Mouse (Mus musculus): ENCODE measurements at regions not wholly inside any gene's neighbourhood (a gene's known extent, or its start where the extent isn't known, plus 50 kb on each side); places are given as distances from the start of the nearest gene placed in this dataset.

- Histone ChIP-seq H3K9me3 (no peaks in the 10 kb centered on the region), H3K4me3 (no peak overlapping the region), H3K9ac (replicated peaks) (no peak overlapping the region), H3K4me1 (peaks cover 11% of the 10 kb centered on the region; the same call in 1 of the 2 replicates), H3K4me2 (replicated peaks) (peak overlapping the region; percentile 14; the same call in 1 of the 2 replicates), H3K27ac (replicated peaks) (0 out of 2 replicates have a peak overlapping the region, but pooled peaks have one; percentile 11), H3K36me3 (no peaks in the 10 kb centered on the region), H3K27me3 (no peaks in the 10 kb centered on the region)
- no peak for ATAC-seq (replicated peaks)
- 14% methylated on average over 5 of the region's 5 CpGs for WGBS
Observed at GRCm38 (mm10) chr10:110534387-110534786, 78.4 kb upstream of the Nav3 start.

DNA sequence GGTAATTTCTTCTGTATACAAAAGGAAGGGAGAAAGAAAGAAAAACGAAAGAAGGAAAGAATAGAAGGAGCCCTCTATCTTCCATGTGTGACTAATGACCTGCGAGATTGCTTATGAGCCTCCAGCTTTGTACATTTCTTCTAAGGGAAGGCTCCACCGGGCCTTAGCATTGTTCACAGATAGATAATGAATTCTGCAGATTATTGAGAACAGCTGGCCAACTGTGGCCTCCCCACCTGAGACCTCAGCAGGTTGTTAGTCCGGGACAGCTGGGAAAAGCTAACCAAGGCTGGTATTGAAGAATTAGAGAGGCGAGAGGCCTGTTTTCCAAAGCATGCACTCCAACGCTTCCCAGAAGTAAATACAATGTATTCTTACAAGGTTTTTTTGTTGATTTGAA is 86.7 kb upstream of the Nav3 start:
- no peak overlapping the region for H3K27ac ChIP-seq (replicated peaks)
- H3K36me3 ChIP-seq = no peaks in the 10 kb centered on the region
- H3K4me2 ChIP-seq (replicated peaks) = no peak overlapping the region
- 8% methylated on average over 6 of the region's 6 CpGs for WGBS
- ATAC-seq (replicated peaks) = no peak
- H3K27me3 ChIP-seq = no peaks in the 10 kb centered on the region
- H3K4me3 ChIP-seq = no peak overlapping the region
- no peak overlapping the region for H3K9ac ChIP-seq (replicated peaks)
- H3K9me3 ChIP-seq = no peaks in the 10 kb centered on the region
- H3K4me1 ChIP-seq = no peaks in the 10 kb centered on the region

DNA sequence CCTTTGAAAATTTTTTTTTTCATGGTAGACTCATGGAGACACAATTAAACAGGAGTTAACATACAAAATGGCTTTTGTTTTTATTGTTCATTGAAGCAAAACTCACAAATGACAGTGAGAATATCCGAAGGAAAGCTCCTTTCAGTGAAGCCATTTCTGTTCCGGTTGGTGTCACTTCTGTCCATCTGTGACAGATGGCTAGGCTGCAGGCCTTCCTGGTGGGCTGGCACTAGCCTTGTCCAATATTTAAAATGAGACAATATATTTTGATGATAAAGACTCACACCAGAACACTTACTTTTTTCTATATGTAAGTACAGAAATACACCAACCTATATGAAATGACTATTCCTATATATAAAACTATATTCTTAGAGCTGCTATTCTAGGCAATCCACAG is 92.4 kb upstream of the Nav3 start:
- WGBS = 61% methylated on average over 2 of the region's 2 CpGs
- Histone ChIP-seq H3K4me3 (no peak overlapping the region), H3K4me2 (replicated peaks) (no peak overlapping the region), H3K9me3 (no peaks in the 10 kb centered on the region), H3K9ac (replicated peaks) (no peak overlapping the region), H3K36me3 (no peaks in the 10 kb centered on the region), H3K27me3 (no peaks in the 10 kb centered on the region), H3K27ac (replicated peaks) (no peak overlapping the region), H3K4me1 (no peaks in the 10 kb centered on the region)
- ATAC-seq (replicated peaks) = no peak

- H3K9me3 ChIP-seq = no peaks in the 10 kb centered on the region
- no peaks in the 10 kb centered on the region for H3K27me3 ChIP-seq
- no peak overlapping the region for H3K27ac ChIP-seq (replicated peaks)
- ATAC-seq (replicated peaks) = no peak
- WGBS = 87% methylated on average over 6 of the region's 6 CpGs
- no peak overlapping the region for H3K4me3 ChIP-seq
- no peak overlapping the region for H3K4me2 ChIP-seq (replicated peaks)
- no peak overlapping the region for H3K9ac ChIP-seq (replicated peaks)
- H3K36me3 ChIP-seq = no peaks in the 10 kb centered on the region
- H3K4me1 ChIP-seq = peaks cover 3% of the 10 kb centered on the region; the same call in 1 of the 2 replicates
Observed at GRCm38 (mm10) chr10:110553954-110554353, 98.0 kb upstream of the Nav3 start.

DNA sequence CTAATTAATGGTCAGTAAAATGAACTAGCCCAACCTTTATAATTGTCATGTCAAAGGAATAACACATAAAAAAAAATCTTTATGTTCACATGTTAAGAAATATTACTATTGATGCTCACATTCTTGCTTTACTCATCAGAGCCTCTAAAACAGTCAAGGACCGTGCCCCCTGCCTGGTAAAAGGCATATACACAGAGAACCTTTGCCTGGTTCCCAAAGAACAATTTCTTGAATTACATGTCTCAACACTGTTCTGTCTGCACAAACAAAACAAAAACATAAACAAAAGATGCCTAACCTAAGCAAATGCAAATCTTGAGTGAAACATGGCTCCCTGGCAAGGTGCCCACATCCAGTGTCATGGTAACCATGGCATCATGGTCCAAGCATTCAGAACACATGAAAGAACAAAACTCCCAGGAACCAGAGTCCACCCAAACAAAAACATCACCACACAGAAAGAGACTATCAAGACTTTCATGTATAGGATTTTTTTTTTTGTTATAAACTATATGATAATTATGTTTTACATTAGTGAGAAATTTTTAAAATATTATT is 100.4 kb upstream of the Nav3 start:
- no peak overlapping the region for H3K4me2 ChIP-seq (replicated peaks)
- no peaks in the 10 kb centered on the region for H3K9me3 ChIP-seq
- 41% methylated on average over 1 of the region's 1 CpGs for WGBS
- 0 out of 2 replicates have a peak, but pooled peaks have one; percentile 48 for ATAC-seq (replicated peaks)
- H3K27ac ChIP-seq (replicated peaks) = no peak overlapping the region
- H3K4me3 ChIP-seq = no peak overlapping the region
- H3K4me1 ChIP-seq = peaks cover 3% of the 10 kb centered on the region; the same call in 1 of the 2 replicates
- no peaks in the 10 kb centered on the region for H3K36me3 ChIP-seq
- H3K27me3 ChIP-seq = no peaks in the 10 kb centered on the region
- H3K9ac ChIP-seq (replicated peaks) = no peak overlapping the region

DNA sequence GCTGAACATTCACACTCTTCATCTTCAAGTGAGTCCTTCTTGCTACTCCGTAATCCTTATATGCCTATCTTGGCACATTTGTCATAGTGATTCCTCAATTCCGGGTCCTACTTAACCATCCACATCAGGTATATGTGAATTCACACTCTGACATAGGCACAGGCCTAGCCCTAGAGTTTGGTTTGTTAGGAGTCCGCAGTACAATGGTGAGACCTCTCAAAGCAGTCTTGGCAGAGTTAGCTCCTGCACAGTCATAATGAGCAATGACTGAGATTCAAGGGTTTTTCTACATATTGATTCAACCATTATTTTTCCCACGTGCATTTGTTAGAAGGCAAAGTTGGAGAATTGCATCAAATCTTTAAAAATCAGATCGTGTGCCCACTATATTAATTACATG is 107.1 kb upstream of the Nav3 start:
- no peaks in the 10 kb centered on the region for H3K9me3 ChIP-seq
- 92% methylated on average over 5 of the region's 5 CpGs for WGBS
- no peaks in the 10 kb centered on the region for H3K36me3 ChIP-seq
- ATAC-seq (replicated peaks) = no peak
- H3K9ac ChIP-seq (replicated peaks) = no peak overlapping the region
- no peak overlapping the region for H3K27ac ChIP-seq (replicated peaks)
- H3K27me3 ChIP-seq = no peaks in the 10 kb centered on the region
- no peak overlapping the region for H3K4me2 ChIP-seq (replicated peaks)
- H3K4me3 ChIP-seq = no peak overlapping the region
- no peaks in the 10 kb centered on the region for H3K4me1 ChIP-seq

GRCm38 (mm10) chr10:110563571-110563970 is 107.6 kb upstream of the Nav3 start:
- Histone ChIP-seq H3K9me3 (no peaks in the 10 kb centered on the region), H3K36me3 (no peaks in the 10 kb centered on the region), H3K4me1 (no peaks in the 10 kb centered on the region), H3K27ac (replicated peaks) (no peak overlapping the region), H3K4me2 (replicated peaks) (no peak overlapping the region), H3K9ac (replicated peaks) (no peak overlapping the region), H3K4me3 (no peak overlapping the region), H3K27me3 (no peaks in the 10 kb centered on the region)
- no peak for ATAC-seq (replicated peaks)
- 73% methylated on average over 1 of the region's 1 CpGs for WGBS

- peak; percentile 29; the same call in 1 of the 2 replicates for ATAC-seq (replicated peaks)
- no peak overlapping the region for H3K4me2 ChIP-seq (replicated peaks)
- H3K27ac ChIP-seq (replicated peaks) = no peak overlapping the region
- H3K4me1 ChIP-seq = no peaks in the 10 kb centered on the region
- 71% methylated on average over 12 of the region's 12 CpGs for WGBS
- H3K27me3 ChIP-seq = no peaks in the 10 kb centered on the region
- H3K36me3 ChIP-seq = no peaks in the 10 kb centered on the region
- H3K4me3 ChIP-seq = no peak overlapping the region
- no peaks in the 10 kb centered on the region for H3K9me3 ChIP-seq
- no peak overlapping the region for H3K9ac ChIP-seq (replicated peaks)
Observed at GRCm38 (mm10) chr10:110566260-110567050, 110.5 kb upstream of the Nav3 start.

GRCm38 (mm10) chr10:110570465-110570864 is 114.5 kb upstream of the Nav3 start:
- H3K36me3 ChIP-seq = no peaks in the 10 kb centered on the region
- no peaks in the 10 kb centered on the region for H3K4me1 ChIP-seq
- ATAC-seq (replicated peaks) = no peak

DNA sequence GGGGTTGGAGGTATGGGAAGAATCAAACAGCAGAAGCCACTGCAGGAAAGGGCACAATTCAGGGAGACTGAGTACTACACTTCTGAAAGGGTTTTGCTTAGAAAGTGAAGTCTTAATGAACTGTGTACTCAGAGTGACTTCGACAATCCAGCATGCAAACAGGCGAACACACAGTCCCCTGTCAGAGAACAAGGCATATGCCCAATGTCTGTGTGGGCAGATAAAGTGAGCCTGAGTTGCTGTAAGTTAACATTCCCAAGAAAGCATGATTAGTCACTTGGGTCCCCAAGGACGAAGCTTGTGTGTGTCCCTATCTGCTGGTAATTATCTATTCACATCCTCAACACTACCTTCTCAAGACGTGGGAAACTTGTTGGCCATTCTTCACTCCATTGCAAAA is 115.2 kb upstream of the Nav3 start:
- 80% methylated on average over 4 of the region's 4 CpGs for WGBS
- H3K36me3 ChIP-seq = no peaks in the 10 kb centered on the region
- no peaks in the 10 kb centered on the region for H3K9me3 ChIP-seq
- H3K9ac ChIP-seq (replicated peaks) = no peak overlapping the region
- H3K4me2 ChIP-seq (replicated peaks) = no peak overlapping the region
- no peak for ATAC-seq (replicated peaks)
- H3K4me1 ChIP-seq = no peaks in the 10 kb centered on the region
- H3K4me3 ChIP-seq = no peak overlapping the region
- H3K27ac ChIP-seq (replicated peaks) = no peak overlapping the region
- no peaks in the 10 kb centered on the region for H3K27me3 ChIP-seq

More at GRCm38 (mm10) chr10:110570465-110570864, 114.5 kb upstream of the Nav3 start:
- no peak overlapping the region for H3K9ac ChIP-seq (replicated peaks)
- H3K9me3 ChIP-seq = no peaks in the 10 kb centered on the region
- no peaks in the 10 kb centered on the region for H3K27me3 ChIP-seq
- H3K4me3 ChIP-seq = no peak overlapping the region
- 79% methylated on average over 5 of the region's 5 CpGs for WGBS
- H3K4me2 ChIP-seq (replicated peaks) = no peak overlapping the region
- no peak overlapping the region for H3K27ac ChIP-seq (replicated peaks)

- no peak overlapping the region for H3K4me2 ChIP-seq (replicated peaks)
- no peak overlapping the region for H3K4me3 ChIP-seq
- H3K27ac ChIP-seq (replicated peaks) = no peak overlapping the region
- H3K27me3 ChIP-seq = no peaks in the 10 kb centered on the region
- ATAC-seq (replicated peaks) = no peak
- H3K9me3 ChIP-seq = no peaks in the 10 kb centered on the region
- no peak overlapping the region for H3K9ac ChIP-seq (replicated peaks)
- H3K4me1 ChIP-seq = no peaks in the 10 kb centered on the region
- 80% methylated on average over 7 of the region's 7 CpGs for WGBS
- H3K36me3 ChIP-seq = no peaks in the 10 kb centered on the region
Observed at GRCm38 (mm10) chr10:110573530-110573929, 117.5 kb upstream of the Nav3 start.

GRCm38 (mm10) chr10:110586029-110586428 is 130.0 kb upstream of the Nav3 start:
- Histone ChIP-seq H3K9ac (replicated peaks) (no peak overlapping the region), H3K36me3 (no peaks in the 10 kb centered on the region), H3K27ac (replicated peaks) (no peak overlapping the region), H3K9me3 (no peaks in the 10 kb centered on the region), H3K27me3 (no peaks in the 10 kb centered on the region), H3K4me3 (no peak overlapping the region), H3K4me1 (no peaks in the 10 kb centered on the region), H3K4me2 (replicated peaks) (no peak overlapping the region)
- no peak for ATAC-seq (replicated peaks)
- WGBS = 87% methylated on average over 8 of the region's 8 CpGs

All from forebrain, embryonic 15.5 days (tissue).